Mouse (Mus musculus) midbrain, embryonic 12.5 days (tissue): ENCODE results near the gene Syn3. TPM values are rescaled to one million over a fixed set of nuclear protein-coding genes. Genes with fewer than 3 reads are reported as not detected.
A peak's percentile ranks its signal among the peaks of the same experiment; 100 is the strongest.

Experiments
- ATAC-seq: fragments of 200-750 bp; cut with Nextera tagmentation; 2 replicates; pipeline ENCODE4 v1.8.0; 2017; ENCODE audit warnings: low read depth, moderate TSS enrichment, moderate library complexity; ENCODE audit not compliant: low FRiP score
- H3K27ac ChIP-seq: fragments of 300-500 bp; sonication (generic); replicated peaks from 2 replicates; pipeline ENCODE4 v1.5.1; 2016; ENCODE audit warnings: mild to moderate bottlenecking
- H3K27me3 ChIP-seq: fragments of 300-500 bp; sonication (generic); 2 replicates; pipeline ENCODE4 v1.6.1; 2016; ENCODE audit warnings: mild to moderate bottlenecking
- H3K36me3 ChIP-seq: fragments of 300-500 bp; sonication (generic); 2 replicates; pipeline ENCODE4 v1.6.1; 2016
- H3K4me1 ChIP-seq: fragments of 300-500 bp; sonication (generic); 2 replicates; pipeline ENCODE4 v1.6.1; 2016
- H3K4me2 ChIP-seq: fragments of 300-500 bp; sonication (generic); replicated peaks from 2 replicates; pipeline ENCODE4 v1.6.1; 2016; ENCODE audit warnings: mild to moderate bottlenecking, moderate library complexity
- H3K4me3 ChIP-seq: fragments of 300-500 bp; sonication (generic); 2 replicates; pipeline ENCODE4 v1.5.1; 2016; ENCODE audit warnings: mild to moderate bottlenecking
- H3K9ac ChIP-seq: fragments of 300-500 bp; sonication (generic); replicated peaks from 2 replicates; pipeline ENCODE4 v1.6.1; 2016; ENCODE audit warnings: mild to moderate bottlenecking, moderate library complexity
- H3K9me3 ChIP-seq: fragments of 300-500 bp; sonication (generic); 2 replicates; pipeline ENCODE4 v1.6.1; 2016; ENCODE audit warnings: mild to moderate bottlenecking
- WGBS: fragments of 180-500 bp; shearing (Covaris S2); methylation state at CpG from one replicate; pipeline ENCODE4 v1.1.7; 2016; 5-methylcytosine and 5-hydroxymethylcytosine counted together
- polyA plus RNA-seq: library from polyadenylated mRNA; unstranded; fragments of >200 nt; fragmentation: Nextera tagmentation; extraction: Ambion mirVana; gene quantifications from 2 replicates; pipeline ENCODE4 v1.2.1, GENCODE M21; 2016

The Syn3 gene
- polyA plus RNA-seq, 1 experiment from 2014 or later = 7.3 TPM

DNA sequence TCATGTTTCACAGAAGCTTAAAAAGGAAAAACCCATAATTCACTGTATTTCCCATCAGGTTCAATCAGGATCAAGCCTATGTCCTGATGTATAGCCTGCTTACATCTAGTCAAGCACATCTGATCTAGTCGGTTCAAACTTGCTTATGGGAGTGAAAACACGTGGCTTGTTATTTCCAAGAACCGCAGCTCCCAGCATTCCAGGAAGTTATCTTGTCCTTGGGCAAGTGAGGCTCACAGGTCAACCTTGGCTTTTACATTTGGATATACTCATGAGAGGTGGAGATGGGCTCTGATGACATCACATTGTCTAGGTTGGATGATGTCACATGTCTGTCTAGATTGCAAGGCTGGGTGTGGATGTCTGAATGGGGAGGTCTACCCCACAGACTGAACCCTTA is 185.7 kb downstream of the Syn3 start:
- Histone ChIP-seq H3K4me1 (no peaks in the 10 kb centered on the region), H3K27me3 (no peaks in the 10 kb centered on the region), H3K27ac (no peak overlapping the region), H3K9me3 (no peaks in the 10 kb centered on the region), H3K36me3 (no peaks in the 10 kb centered on the region), H3K4me2 (no peak overlapping the region), H3K4me3 (no peak overlapping the region), H3K9ac (no peak overlapping the region)
- WGBS = 90% methylated on average over 3 of the region's 3 CpGs
- no peak for ATAC-seq

DNA sequence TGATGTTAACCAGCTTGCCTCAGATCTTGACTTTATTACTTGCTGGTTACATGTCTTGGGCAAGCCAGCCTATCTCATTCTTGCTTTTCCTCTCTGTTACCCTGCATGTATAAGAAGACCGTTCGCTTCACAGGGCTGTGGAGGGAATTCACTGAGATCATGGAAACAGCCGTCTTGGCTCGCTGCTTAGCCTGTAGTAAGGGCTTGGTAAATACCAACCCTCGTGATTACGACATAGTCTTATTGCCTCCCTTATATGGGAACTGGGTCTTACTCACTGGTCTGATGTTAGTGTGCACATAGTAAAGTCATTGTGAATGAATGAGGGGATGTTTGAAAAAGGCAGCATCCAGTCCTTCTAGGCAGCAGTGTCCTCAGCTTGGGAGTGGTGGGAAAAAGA is 188.2 kb downstream of the Syn3 start:
- no peak overlapping the region for H3K27ac ChIP-seq
- no peak overlapping the region for H3K4me3 ChIP-seq
- H3K27me3 ChIP-seq = no peaks in the 10 kb centered on the region
- no peak overlapping the region for H3K4me2 ChIP-seq
- H3K36me3 ChIP-seq = no peaks in the 10 kb centered on the region
- H3K9me3 ChIP-seq = no peaks in the 10 kb centered on the region
- 87% methylated on average over 6 of the region's 6 CpGs for WGBS
- H3K4me1 ChIP-seq = no peaks in the 10 kb centered on the region
- H3K9ac ChIP-seq = no peak overlapping the region
- no peak for ATAC-seq

DNA sequence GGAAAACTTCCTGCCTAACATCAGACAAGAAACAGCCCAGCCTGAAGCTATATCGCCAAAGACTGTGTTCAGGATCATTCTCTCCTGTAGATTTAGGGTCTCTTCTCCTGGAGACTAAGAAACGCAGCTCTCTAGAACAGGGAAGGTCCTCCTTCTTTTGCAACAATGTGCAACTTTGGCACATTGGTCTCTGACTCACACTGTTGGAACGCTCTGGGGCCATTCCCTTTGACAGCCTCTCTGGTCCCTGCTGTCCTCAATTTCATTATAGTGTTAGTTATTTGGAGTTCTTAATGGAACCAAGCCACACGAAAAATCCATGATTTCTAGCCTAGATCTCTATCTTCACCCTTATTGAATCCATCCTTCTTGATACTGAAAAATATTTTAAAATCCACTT is 191.5 kb downstream of the Syn3 start:
- 90% methylated on average over 4 of the region's 4 CpGs for WGBS
- peaks cover 7% of the 10 kb centered on the region for H3K27me3 ChIP-seq
- no peaks in the 10 kb centered on the region for H3K9me3 ChIP-seq
- no peak for ATAC-seq
- peaks cover 15% of the 10 kb centered on the region for H3K4me1 ChIP-seq
- H3K4me3 ChIP-seq = no peak overlapping the region
- no peak overlapping the region for H3K27ac ChIP-seq
- H3K36me3 ChIP-seq = no peaks in the 10 kb centered on the region
- no peak overlapping the region for H3K9ac ChIP-seq
- H3K4me2 ChIP-seq = no peak overlapping the region

DNA sequence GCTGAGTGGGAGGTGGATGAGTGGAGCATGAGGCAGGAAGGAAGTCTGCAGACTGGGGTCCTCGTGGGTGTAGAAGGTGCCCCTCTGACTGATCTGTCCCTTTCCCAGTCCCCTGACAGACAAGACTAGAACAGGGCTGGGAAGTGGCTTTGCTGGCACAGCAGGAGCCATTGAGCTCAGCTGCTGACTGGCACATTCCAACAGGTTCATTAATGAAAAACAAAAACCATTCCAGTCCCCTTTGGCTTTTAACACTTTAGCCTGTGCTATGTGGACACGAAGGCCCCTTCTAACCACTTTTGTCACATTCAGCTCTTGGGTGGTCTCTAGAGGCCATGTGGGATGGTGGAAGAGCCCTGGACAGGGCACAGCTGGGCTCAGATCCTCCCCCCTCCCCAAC is 194.1 kb downstream of the Syn3 start:
- WGBS = 0% methylated on average over 2 of the region's 2 CpGs
- H3K27me3 ChIP-seq = peaks cover 26% of the 10 kb centered on the region
- no peak overlapping the region for H3K27ac ChIP-seq
- H3K4me2 ChIP-seq = no peak overlapping the region
- ATAC-seq = no peak
- no peak overlapping the region for H3K9ac ChIP-seq
- H3K4me1 ChIP-seq = peaks cover 29% of the 10 kb centered on the region
- H3K4me3 ChIP-seq = no peak overlapping the region
- no peaks in the 10 kb centered on the region for H3K9me3 ChIP-seq
- H3K36me3 ChIP-seq = no peaks in the 10 kb centered on the region

DNA sequence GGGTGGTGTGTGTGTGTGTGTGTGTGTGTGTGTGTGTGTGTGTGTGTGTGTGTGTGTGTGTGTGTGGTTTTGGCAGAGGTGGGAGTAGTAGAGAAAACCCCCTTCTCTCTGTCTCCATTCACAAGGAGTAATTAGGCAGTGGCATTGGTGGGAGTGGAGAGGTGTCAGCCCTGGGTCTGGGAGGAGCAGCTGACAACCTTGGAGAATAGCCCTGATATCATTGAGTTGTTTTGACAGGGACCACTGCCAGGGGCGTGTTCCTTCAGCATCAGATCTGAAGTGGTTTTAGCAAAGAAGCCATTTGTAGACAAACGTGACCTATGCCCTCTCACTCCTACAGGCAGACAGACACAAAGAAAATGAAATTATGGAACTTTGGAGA is 195.2 kb downstream of the Syn3 start:
- Histone ChIP-seq H3K4me3 (no peak overlapping the region), H3K4me2 (no peak overlapping the region), H3K27ac (no peak overlapping the region), H3K9me3 (no peaks in the 10 kb centered on the region), H3K9ac (no peak overlapping the region), H3K27me3 (peaks cover 36% of the 10 kb centered on the region), H3K4me1 (peaks cover 29% of the 10 kb centered on the region), H3K36me3 (no peaks in the 10 kb centered on the region)
- WGBS = 56% methylated on average over 2 of the region's 2 CpGs
- ATAC-seq = no peak

DNA sequence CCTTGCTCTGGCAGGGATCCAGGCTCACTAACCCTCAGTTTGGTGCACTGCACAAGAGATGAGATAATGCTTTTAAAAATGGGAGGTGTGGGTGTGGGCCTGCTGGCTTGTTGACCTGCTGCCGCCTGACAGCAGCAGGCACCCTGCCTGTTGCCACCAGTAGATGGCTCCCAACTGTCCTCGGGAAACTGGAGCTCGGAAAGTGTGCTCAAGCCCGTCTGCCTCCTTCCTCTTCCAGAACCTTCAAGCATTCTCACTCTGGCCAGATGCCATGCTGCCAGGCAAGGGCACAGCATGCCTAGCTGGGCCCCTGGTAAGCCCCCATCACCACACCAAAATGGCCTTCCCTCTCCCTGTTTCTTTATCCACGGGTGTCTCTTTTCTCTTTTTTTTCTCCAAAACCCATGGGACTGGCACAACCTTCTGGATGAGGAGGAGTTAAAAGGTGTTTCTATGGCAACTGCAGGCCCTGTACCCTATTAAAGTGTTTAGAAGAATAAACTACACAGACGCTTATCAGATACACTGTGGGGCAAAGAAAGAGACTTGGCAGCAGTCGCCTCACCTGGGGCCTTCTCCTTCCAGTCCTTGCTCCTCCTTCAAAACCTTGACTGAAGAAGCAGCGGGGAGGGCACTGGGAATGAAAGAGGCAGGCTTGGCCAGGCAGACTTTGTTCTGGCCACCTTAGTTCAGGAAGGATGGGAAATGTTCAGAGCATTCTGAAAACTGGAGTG is 195.8 kb downstream of the Syn3 start:
- Histone ChIP-seq H3K27me3 (peaks cover 42% of the 10 kb centered on the region), H3K36me3 (no peaks in the 10 kb centered on the region), H3K4me3 (no peak overlapping the region), H3K27ac (no peak overlapping the region), H3K9ac (no peak overlapping the region), H3K4me2 (0 out of 2 replicates have a peak overlapping the region, but pooled peaks have one; percentile 5), H3K9me3 (no peaks in the 10 kb centered on the region), H3K4me1 (peaks cover 29% of the 10 kb centered on the region)
- WGBS = 21% methylated on average over 8 of the region's 8 CpGs
- no peak for ATAC-seq

DNA sequence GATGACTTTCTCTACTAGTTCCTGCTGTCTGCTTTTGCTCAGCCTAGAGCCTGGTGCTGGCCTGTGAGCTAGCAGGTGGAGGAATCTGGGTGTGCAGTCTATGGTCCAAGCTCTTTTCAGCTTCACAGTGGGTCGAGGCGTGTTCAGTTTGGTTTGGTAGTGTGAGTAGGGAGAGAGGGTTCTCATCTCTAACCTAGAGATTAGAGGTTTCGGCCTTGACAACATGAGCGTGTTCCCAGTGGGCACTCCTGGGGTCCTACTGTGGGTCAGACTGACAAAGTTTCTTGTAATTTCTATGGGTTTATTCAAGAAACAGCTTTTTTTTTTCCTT is 196.4 kb downstream of the Syn3 start:
- Histone ChIP-seq H3K27ac (no peak overlapping the region), H3K4me1 (peaks cover 29% of the 10 kb centered on the region), H3K27me3 (peaks cover 48% of the 10 kb centered on the region), H3K9ac (no peak overlapping the region), H3K4me3 (peak overlapping the region; percentile 49; the same call in 1 of the 2 replicates), H3K36me3 (no peaks in the 10 kb centered on the region), H3K4me2 (peak overlapping the region; percentile 92; the same call in 1 of the 2 replicates), H3K9me3 (no peaks in the 10 kb centered on the region)
- no peak for ATAC-seq
- WGBS = 67% methylated on average over 4 of the region's 4 CpGs

DNA sequence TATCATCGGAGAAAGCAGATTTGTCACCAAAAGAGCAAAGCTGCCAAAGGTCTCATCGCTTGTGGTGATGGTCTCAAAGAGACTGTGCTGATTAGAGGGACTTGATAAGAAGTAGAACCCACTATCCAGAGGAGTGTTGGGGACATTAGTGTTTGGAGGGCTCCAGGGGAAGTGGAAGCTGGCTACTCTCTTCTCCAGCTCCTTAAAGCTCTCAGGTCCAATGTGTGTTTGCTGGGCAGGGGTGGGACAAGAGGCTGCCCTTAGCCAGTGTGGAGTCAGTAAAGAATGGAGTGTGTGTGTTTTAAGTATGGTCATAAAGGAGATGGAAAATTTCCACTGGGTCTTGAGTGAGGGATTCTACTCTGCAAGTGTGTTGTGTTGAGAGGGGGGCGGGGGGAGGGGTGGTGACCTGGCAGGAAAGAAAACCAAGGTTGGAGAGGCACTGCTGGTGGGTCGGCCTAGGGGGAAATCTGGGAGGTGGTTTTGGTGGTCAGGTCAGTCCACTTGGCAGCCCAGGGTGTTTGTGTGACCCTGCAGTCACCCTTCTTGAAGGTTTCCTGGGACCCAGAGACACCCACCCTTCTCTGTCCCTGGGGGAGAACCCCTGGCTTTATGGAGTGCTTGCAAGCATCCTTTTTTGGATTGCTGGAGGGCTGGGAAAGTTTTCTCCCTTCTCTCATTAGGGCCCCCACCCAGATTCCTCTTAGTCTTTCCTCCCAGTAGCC is 196.9 kb downstream of the Syn3 start:
- H3K9ac ChIP-seq = 0 out of 2 replicates have a peak overlapping the region, but pooled peaks have one; percentile 61
- no peak for ATAC-seq
- H3K9me3 ChIP-seq = no peaks in the 10 kb centered on the region
- peak overlapping the region; percentile 92 for H3K4me2 ChIP-seq
- H3K27ac ChIP-seq = no peak overlapping the region
- H3K36me3 ChIP-seq = no peaks in the 10 kb centered on the region
- peaks cover 29% of the 10 kb centered on the region for H3K4me1 ChIP-seq
- peaks cover 49% of the 10 kb centered on the region for H3K27me3 ChIP-seq
- H3K4me3 ChIP-seq = peak overlapping the region; percentile 49
- WGBS = 29% methylated on average over 4 of the region's 4 CpGs

DNA sequence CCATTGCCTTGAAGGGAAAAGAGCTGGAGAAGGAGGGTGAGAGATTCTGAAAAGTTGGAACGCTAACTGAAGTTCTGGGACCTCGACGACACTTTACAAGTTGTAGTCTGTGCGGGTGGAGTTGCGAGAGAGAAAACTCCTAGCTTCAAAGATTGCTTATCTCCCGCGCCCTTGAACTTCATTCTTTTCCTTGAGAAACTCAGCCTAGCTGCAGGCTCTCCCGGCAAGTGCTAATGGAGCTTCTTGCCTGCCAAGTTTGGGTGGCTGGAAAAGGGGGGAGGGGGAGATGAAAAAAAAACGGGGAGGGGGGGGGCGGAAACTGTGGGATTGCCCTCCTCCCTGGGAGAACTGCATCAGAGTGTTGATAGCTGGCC is 197.6 kb downstream of the Syn3 start:
- Histone ChIP-seq H3K36me3 (no peaks in the 10 kb centered on the region), H3K4me2 (peak overlapping the region; percentile 92), H3K4me1 (peaks cover 29% of the 10 kb centered on the region), H3K27me3 (peaks cover 49% of the 10 kb centered on the region), H3K9me3 (no peaks in the 10 kb centered on the region), H3K9ac (peak overlapping the region; percentile 61), H3K4me3 (peak overlapping the region; percentile 49), H3K27ac (no peak overlapping the region)
- ATAC-seq = no peak
- 2% methylated on average over 9 of the region's 10 CpGs for WGBS

DNA sequence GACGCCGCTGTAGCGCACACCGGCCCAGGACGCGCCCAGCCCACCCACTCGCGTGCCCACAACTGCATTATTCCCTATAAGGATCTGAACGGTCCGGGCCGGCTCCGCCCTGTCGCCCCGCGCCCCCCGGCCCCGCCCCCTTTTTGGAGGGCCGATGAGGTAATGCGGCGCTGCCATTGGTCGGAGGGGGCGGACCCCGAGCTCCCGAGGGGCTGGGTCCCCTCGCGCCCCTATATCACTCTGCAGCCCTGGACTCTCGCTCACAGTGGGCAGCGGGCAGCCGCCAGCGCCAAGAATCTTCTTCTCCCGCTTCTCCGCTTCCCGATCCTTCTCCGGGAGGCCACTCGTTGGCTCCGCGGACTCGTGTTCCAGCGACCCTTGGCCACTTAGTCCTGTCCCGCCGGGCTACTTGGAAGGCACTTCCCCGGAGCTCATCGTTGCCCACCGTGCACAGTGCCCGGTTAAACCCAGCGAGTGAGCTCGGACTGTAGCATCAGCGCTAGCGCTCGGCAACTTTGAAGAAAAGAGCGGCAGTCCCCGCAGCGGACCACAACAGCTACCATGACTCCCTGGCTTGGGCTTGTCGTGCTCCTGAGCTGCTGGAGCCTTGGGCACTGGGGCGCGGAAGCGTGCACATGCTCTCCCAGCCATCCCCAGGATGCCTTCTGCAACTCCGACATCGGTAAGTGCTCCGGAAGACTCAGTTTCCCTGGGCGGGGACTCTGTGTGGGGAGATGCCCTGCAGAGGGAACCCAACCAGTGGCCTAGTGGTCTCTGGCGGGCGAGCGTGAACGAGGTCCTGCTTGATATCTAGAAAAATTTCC is 198.2 kb downstream of the Syn3 start, which contains the start of gene Timp3:
Gene Timp3, plus strand, starts transcription at position 80 of the 824 bp plus-strand sequence.
- peaks cover 34% of the 10 kb centered on the region for H3K4me1 ChIP-seq
- under 1% methylated on average over 65 of the region's 65 CpGs for WGBS
- peak within 1 kb of the TSS; percentile 61 for H3K9ac ChIP-seq
- peak within 1 kb of the TSS; percentile 92 for H3K4me2 ChIP-seq
- H3K9me3 ChIP-seq = no peaks in the 10 kb centered on the region
- no peak within 1 kb of the TSS for H3K27ac ChIP-seq
- peak within 1 kb of the TSS; percentile 49 for H3K4me3 ChIP-seq
- H3K27me3 ChIP-seq = peaks cover 51% of the 10 kb centered on the region
- no peaks in the 10 kb centered on the region for H3K36me3 ChIP-seq
- peak; percentile 89 for ATAC-seq

DNA sequence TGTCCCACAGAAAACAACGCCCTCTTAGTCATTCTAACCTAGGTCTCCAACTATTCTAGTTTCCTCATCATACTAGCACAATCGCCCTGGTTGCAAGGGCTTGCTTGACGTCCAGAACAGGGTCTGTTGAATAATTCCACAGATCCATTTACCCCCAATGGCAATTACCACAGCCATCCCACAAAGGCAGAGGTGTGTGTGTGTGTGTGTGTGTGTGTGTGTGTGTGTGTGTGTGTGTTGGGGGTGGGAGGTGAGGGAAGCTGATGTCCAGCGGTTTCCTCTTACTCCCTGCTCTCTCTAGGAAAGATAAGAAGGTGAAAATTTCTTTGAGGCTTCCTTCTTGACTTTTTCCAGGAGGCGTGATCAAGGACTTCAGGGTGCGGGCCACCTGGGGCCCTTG is 198.9 kb downstream of the Syn3 start:
- no peak overlapping the region for H3K27ac ChIP-seq

DNA sequence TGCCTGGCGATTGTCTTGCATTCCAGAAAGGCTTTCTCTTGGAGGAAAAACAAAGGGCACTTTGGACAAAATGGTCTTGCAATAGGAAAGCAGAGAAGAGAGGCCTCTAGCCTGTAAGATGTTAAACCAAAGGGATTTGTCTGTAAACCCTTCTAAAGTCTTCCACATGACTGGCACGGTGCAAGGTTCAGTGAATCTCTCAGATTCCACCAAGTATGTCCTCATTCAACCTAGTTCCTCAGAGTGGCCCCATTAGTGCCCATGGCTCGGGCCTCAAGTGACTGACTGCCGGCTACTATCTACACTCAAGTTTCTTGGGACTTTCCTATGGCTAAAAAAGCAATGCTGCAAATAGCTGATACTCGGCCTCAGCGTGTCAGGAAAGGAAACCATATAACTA is 200.4 kb downstream of the Syn3 start:
- no peak overlapping the region for H3K4me3 ChIP-seq
- peaks cover 36% of the 10 kb centered on the region for H3K4me1 ChIP-seq
- H3K4me2 ChIP-seq = no peak overlapping the region
- ATAC-seq = no peak
- peaks cover 60% of the 10 kb centered on the region for H3K27me3 ChIP-seq
- H3K36me3 ChIP-seq = no peaks in the 10 kb centered on the region
- 46% methylated on average over 6 of the region's 6 CpGs for WGBS
- H3K9ac ChIP-seq = no peak overlapping the region
- no peaks in the 10 kb centered on the region for H3K9me3 ChIP-seq
- H3K27ac ChIP-seq = no peak overlapping the region

More for the DNA sequence above, 198.9 kb downstream of the Syn3 start:
- H3K9ac ChIP-seq = peak overlapping the region; percentile 61
- 39% methylated on average over 6 of the region's 6 CpGs for WGBS
- ATAC-seq = 0 out of 2 replicates have a peak, but pooled peaks have one; percentile 1
- H3K27me3 ChIP-seq = peaks cover 55% of the 10 kb centered on the region
- H3K4me1 ChIP-seq = peaks cover 41% of the 10 kb centered on the region
- H3K4me3 ChIP-seq = peak overlapping the region; percentile 49
- peak overlapping the region; percentile 92 for H3K4me2 ChIP-seq
- H3K36me3 ChIP-seq = no peaks in the 10 kb centered on the region
- H3K9me3 ChIP-seq = no peaks in the 10 kb centered on the region
